Mouse (Mus musculus): Measurements from ENCODE around the gene Smoc2.

DNA sequence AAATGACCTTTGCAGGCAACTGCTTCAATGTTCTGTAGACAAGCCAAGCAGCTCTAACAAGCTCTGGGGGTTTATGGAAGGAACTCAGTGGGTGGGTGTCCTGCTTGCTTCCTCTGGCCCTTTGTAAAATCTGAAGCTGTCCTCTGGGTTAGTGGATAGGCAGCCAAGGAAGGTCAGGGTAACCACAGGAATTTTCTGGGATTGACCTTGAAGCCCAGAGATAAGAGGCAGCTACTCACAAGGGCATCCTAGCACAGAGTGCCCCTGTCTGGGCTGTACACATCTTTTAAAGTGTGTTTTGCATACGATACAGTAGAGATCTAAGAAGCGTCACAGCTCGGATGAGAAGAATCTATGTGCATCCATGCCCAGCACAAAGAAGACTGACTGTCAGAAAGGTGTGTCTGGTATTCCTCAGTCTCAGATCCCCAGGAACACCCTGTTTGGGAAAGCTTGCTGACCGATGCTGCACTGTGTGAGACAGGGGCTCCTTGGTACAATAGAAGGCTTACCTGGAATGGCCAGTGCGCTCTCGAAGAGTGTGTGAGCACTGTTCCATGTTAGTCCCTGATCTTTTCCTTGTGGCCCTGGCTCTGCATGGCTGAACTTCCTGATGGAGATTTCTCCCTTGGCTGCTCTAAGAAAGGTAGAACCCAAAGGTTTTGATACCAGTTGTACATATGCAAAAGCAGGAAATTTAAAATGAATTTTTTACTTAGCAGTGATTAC, 69.9 kb downstream of the Smoc2 start:
- no peak for TF ChIP-seq CTCF (IDR thresholded peaks at IDR 0.05; ENCODE audit: control insufficient read depth, insufficient read depth, insufficient replicate concordance, low read depth, low read length)
- TF ChIP-seq POLR2A (IDR thresholded peaks at IDR 0.05; ENCODE audit: control insufficient read depth, low read depth, low read length): no peak

Measured in testis, adult 2 months (tissue).